Mouse (Mus musculus): ENCODE data around the gene Itfg2. TPM values are rescaled to one million over a fixed set of nuclear protein-coding genes. Genes with fewer than 3 reads are reported as not detected.

Gene Itfg2
- polyA plus RNA-seq, 1 experiment = 19.0 TPM

DNA sequence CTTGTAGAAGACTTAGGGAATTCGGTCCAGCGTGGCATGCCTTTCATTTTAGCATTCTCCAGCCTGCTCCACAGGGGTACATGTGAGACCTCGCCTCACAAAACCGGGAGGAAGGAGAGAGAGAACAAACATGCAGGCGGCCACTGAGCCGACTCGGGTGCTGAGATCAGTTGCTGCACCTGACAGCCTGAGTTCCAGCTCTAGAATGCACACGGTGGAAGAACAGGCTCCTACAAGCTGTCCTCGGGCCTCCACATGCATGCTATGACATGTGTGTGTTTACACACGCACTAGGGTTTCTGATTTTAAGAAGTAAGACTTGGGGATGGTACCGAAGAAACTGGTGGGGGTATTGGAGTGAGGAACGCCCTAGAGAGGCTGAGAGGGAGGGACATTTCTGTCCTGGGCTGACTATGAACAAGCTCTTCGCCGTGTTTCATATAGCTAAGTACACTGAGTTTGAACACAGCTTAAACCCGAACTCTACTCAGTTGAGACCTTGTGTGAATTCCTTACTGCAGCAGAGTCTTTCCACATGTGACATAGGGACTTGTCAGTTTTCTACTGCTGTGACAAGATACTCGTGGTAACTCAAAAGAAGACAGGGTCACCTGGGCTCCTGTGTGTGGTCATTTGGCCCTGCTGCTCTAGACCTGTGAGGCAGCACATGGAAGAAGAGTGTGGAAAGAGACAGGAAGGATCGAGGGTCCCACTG lies 48.2 kb downstream of the Itfg2 start:
- Histone ChIP-seq H3K36me3 (ENCODE audit: control insufficient read depth, insufficient read depth, low read length) (no peaks in the 10 kb centered on the region), H3K27me3 (replicated peaks; ENCODE audit: control insufficient read depth, insufficient read depth, low read length) (no peaks in the 10 kb centered on the region), H3K27ac (ENCODE audit: insufficient read depth, low read depth, low read length) (no peak overlapping the region), H3K4me1 (ENCODE audit: control insufficient read depth, insufficient read depth, low read length) (no peaks in the 10 kb centered on the region), H3K4me3 (ENCODE audit: insufficient read depth, low read depth, low read length) (no peak overlapping the region)
- TF ChIP-seq CTCF (conservative IDR thresholded peaks at IDR 0.05; ENCODE audit: insufficient read depth, insufficient read length, low read depth, low read length) = no peak
- no peak for TF ChIP-seq POLR2A (IDR thresholded peaks at IDR 0.05; ENCODE audit: low read depth, low read length)
- 92% methylated on average over 17 of the region's 17 CpGs for whole genome bisulfite sequencing
- DNase-seq = no peak

DNA sequence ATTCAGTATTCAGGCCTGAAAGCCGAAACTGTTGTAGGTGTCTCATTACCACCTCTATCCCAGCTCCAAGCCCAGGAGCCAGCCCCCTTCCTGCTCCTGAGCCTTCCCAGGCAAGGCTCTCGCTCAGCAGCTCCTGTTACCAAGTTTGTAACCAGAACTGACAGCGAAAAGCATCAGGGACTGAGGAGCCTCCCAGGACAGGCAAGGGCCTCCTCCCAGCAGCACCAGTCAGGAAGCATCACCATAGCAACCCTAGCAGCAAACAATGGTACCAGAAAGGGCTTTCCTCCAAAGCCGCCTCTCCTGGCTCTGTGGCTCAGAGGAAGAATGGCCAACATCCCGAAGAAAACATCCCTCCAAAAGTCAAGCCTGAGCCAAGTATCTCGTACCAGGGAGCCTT lies 49.5 kb downstream of the Itfg2 start, which contains the start of the genes Tex52 and Gm44596:
TSS of gene Tex52 (plus strand) at position 265 of the 400 bp plus-strand sequence.
TSS of gene Gm44596 (plus strand) at position 312 of the 400 bp plus-strand sequence.
- H3K36me3 ChIP-seq (ENCODE audit: control insufficient read depth, insufficient read depth, low read length) = no peaks in the 10 kb centered on the region
- DNase-seq = peak; percentile 64
- TF ChIP-seq CTCF (conservative IDR thresholded peaks at IDR 0.05; ENCODE audit: insufficient read depth, insufficient read length, low read depth, low read length) (no peak), POLR2A (IDR thresholded peaks at IDR 0.05; ENCODE audit: low read depth, low read length) (no peak)
- WGBS = 58% methylated on average over 6 of the region's 6 CpGs
- no peak within 1 kb of the TSS for H3K27ac ChIP-seq (ENCODE audit: insufficient read depth, low read depth, low read length)
- no peaks in the 10 kb centered on the region for H3K4me1 ChIP-seq (ENCODE audit: control insufficient read depth, insufficient read depth, low read length)
- no peak within 1 kb of the TSS for H3K4me3 ChIP-seq (ENCODE audit: insufficient read depth, low read depth, low read length)
- H3K27me3 ChIP-seq (replicated peaks; ENCODE audit: control insufficient read depth, insufficient read depth, low read length) = no peaks in the 10 kb centered on the region

DNA sequence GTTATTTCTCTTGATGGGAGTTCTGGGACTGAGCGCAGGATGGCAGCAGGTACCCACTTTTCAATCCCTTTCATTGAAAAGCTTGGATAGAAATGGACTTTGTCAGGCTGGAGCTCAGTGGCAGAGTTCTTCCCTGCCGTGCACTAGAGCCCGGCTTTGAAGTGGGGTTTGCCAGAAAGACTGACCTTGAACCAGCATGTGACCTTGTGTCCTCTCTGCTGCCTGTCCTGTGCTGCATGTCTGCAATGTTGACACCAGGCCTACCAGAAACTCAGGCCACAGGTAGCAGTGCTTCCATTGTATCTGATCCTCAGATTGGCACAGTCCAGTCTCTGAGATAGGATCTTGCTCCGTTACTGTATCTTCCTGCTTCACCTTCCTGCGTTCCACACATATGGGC lies 54.7 kb downstream of the Itfg2 start:
- H3K4me3 ChIP-seq (ENCODE audit: insufficient read depth, low read depth, low read length) = no peak overlapping the region
- TF ChIP-seq CTCF (conservative IDR thresholded peaks at IDR 0.05; ENCODE audit: insufficient read depth, insufficient read length, low read depth, low read length) (no peak), POLR2A (IDR thresholded peaks at IDR 0.05; ENCODE audit: low read depth, low read length) (no peak)
- no peaks in the 10 kb centered on the region for H3K36me3 ChIP-seq (ENCODE audit: control insufficient read depth, insufficient read depth, low read length)
- H3K27me3 ChIP-seq (replicated peaks; ENCODE audit: control insufficient read depth, insufficient read depth, low read length) = no peaks in the 10 kb centered on the region
- no peak for DNase-seq
- WGBS = 81% methylated on average over 5 of the region's 5 CpGs
- no peaks in the 10 kb centered on the region for H3K4me1 ChIP-seq (ENCODE audit: control insufficient read depth, insufficient read depth, low read length)
- H3K27ac ChIP-seq (ENCODE audit: insufficient read depth, low read depth, low read length) = no peak overlapping the region

DNA sequence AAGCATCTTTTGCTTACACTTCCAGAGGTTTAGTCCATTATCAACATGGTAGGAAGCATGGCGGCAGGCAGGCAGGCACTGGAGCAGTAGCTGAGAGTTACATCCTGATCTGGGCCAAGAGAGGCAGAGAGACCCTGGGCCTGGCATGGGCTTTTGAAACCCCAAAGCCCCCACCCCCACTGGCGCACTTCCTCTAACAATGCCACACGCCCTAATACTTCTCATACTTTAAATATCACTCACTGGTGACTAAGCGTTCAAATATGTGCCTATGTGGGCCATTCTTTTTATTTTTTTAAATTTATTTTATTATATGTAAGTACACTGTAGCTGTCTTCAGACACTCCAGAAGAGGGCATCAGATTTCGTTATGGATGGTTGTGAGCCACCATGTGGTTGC lies 58.3 kb downstream of the Itfg2 start:
- no peaks in the 10 kb centered on the region for H3K27me3 ChIP-seq (replicated peaks; ENCODE audit: control insufficient read depth, insufficient read depth, low read length)
- no peaks in the 10 kb centered on the region; the same call in 1 of the 2 replicates for H3K4me1 ChIP-seq (ENCODE audit: control insufficient read depth, insufficient read depth, low read length)
- H3K4me3 ChIP-seq (ENCODE audit: insufficient read depth, low read depth, low read length) = no peak overlapping the region
- 94% methylated on average over 5 of the region's 5 CpGs for WGBS
- H3K27ac ChIP-seq (ENCODE audit: insufficient read depth, low read depth, low read length) = no peak overlapping the region
- no peak for DNase-seq
- TF ChIP-seq POLR2A (IDR thresholded peaks at IDR 0.05; ENCODE audit: low read depth, low read length) (no peak), CTCF (conservative IDR thresholded peaks at IDR 0.05; ENCODE audit: insufficient read depth, insufficient read length, low read depth, low read length) (no peak)
- H3K36me3 ChIP-seq (ENCODE audit: control insufficient read depth, insufficient read depth, low read length) = no peaks in the 10 kb centered on the region

DNA sequence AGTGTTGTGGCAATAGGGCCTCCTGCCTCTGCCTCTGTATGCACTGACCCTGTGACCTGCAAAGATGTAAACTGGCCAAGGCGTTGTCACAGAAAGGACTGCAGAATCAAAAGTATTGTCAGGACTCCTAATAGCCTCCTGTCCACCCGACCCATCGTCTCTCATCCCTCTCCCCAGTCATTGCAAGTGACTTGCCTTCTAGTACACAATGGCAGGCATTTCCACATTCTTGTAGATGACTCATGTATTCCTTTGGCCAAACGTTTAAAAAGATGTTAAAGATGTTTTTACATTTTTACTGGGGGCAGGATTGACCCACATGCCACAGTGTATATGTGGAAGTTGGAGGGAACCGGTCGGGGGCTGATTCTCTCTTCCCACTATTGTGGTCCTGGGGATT lies 60.0 kb downstream of the Itfg2 start:
- no peaks in the 10 kb centered on the region; the same call in 1 of the 2 replicates for H3K4me1 ChIP-seq (ENCODE audit: control insufficient read depth, insufficient read depth, low read length)
- no peak for DNase-seq
- H3K4me3 ChIP-seq (ENCODE audit: insufficient read depth, low read depth, low read length) = no peak overlapping the region
- no peaks in the 10 kb centered on the region for H3K27me3 ChIP-seq (replicated peaks; ENCODE audit: control insufficient read depth, insufficient read depth, low read length)
- H3K27ac ChIP-seq (ENCODE audit: insufficient read depth, low read depth, low read length) = no peak overlapping the region
- H3K36me3 ChIP-seq (ENCODE audit: control insufficient read depth, insufficient read depth, low read length) = no peaks in the 10 kb centered on the region
- 80% methylated on average over 6 of the region's 6 CpGs for WGBS
- TF ChIP-seq POLR2A (IDR thresholded peaks at IDR 0.05; ENCODE audit: low read depth, low read length) = no peak
- no peak for TF ChIP-seq CTCF (conservative IDR thresholded peaks at IDR 0.05; ENCODE audit: insufficient read depth, insufficient read length, low read depth, low read length)

DNA sequence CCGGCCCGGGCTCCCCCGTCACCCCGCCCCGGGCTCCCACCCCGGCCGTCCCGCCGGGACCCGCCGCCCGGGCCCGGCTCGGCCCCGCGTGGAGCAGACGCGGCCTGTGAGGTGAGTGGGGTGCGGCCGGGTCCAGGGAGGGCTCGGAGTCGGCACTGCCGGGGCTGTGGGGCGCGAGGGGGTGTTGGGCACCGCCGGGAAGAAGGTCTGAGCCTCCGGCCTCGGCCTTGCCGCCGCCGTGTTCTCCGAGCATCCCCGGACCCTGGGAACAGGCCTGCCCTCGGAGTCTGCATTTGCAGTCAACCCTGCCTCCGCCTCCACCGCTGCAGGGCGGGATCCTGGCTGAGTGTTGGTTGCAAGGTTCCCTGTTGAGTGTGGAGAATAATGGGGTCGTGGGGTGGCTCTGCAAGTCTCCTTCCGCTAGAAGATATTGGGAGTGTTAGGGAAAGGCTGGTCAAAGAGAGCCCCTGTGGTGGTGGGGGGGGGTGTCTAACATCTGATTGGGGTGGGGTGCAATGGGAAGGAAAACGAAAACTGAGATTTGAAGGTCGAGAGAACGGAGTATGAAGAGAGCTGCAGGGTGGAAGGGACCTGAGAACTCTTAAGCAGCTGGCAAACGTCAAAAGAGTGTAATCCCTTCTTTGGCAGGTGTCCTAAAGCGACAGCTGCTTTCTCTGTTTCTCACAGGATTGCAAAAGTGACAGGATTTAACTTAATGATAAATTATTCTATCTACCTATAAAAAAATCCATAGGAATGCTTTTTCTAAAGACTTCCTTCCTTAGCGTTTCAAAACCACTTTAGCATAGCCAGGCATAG lies 61.5 kb downstream of the Itfg2 start:
- Histone ChIP-seq H3K27ac (ENCODE audit: insufficient read depth, low read depth, low read length) (no peak overlapping the region), H3K36me3 (ENCODE audit: control insufficient read depth, insufficient read depth, low read length) (no peaks in the 10 kb centered on the region), H3K4me3 (ENCODE audit: insufficient read depth, low read depth, low read length) (peak overlapping the region; percentile 72; the same call in 1 of the 2 replicates), H3K27me3 (replicated peaks; ENCODE audit: control insufficient read depth, insufficient read depth, low read length) (no peaks in the 10 kb centered on the region), H3K4me1 (ENCODE audit: control insufficient read depth, insufficient read depth, low read length) (no peaks in the 10 kb centered on the region; the same call in 1 of the 2 replicates)
- TF ChIP-seq POLR2A (IDR thresholded peaks at IDR 0.05; ENCODE audit: low read depth, low read length) (no peak), CTCF (conservative IDR thresholded peaks at IDR 0.05; ENCODE audit: insufficient read depth, insufficient read length, low read depth, low read length) (no peak)
- no peak for DNase-seq
- 4% methylated on average over 44 of the region's 46 CpGs for WGBS
